Mouse (Mus musculus): ENCODE measurements at regions not wholly inside any gene's neighbourhood (a gene's known extent, or its start where the extent isn't known, plus 50 kb on each side); places are given as distances from the start of the nearest gene placed in this dataset.

- TF ChIP-seq CTCF (IDR thresholded peaks at IDR 0.05; ENCODE audit: borderline replicate concordance, control insufficient read depth, extremely low read depth, insufficient read depth, low read length, poor library complexity): no peak
- TF ChIP-seq POLR2A (IDR thresholded peaks at IDR 0.05; ENCODE audit: control insufficient read depth, extremely low read depth, insufficient read depth, low read length, poor library complexity): no peak
Measured at GRCm38 (mm10) chr2:114812903-114813290, 158.1 kb upstream of the Dph6 start.

Measured in thymus, adult 2 months (tissue).